Mouse (Mus musculus) thymus, adult 2 months (tissue): ENCODE data around the gene Plekha6. TPM values are rescaled to one million over a fixed set of nuclear protein-coding genes. Genes with fewer than 3 reads are reported as not detected.
A peak's percentile ranks its signal among the peaks of the same experiment; 100 is the strongest.

Experiments used
- DNase-seq: peaks from one replicate; pipeline ENCODE4 v3.0.0; 2021
- H3K27ac ChIP-seq: fragments of 200-500 bp; 2 replicates; pipeline ENCODE4 v1.5.1; 2012; ENCODE audit warnings: low read length, control low read depth; ENCODE audit not compliant: control insufficient read depth, insufficient read depth
- H3K27me3 ChIP-seq: fragments of 200-500 bp; 2 replicates; pipeline ENCODE4 v1.6.1; 2012; ENCODE audit warnings: mild to moderate bottlenecking, low read length, moderate library complexity, mixed read lengths; ENCODE audit not compliant: control insufficient read depth, insufficient read depth
- H3K36me3 ChIP-seq: fragments of 200-500 bp; 2 replicates; pipeline ENCODE4 v1.6.1; 2012; ENCODE audit warnings: mild to moderate bottlenecking, low read length, moderate library complexity; ENCODE audit not compliant: control insufficient read depth, insufficient read depth
- H3K4me1 ChIP-seq: fragments of 200-500 bp; replicated peaks from 2 replicates; pipeline ENCODE4 v1.6.1; 2012; ENCODE audit warnings: low read length; ENCODE audit not compliant: control insufficient read depth, insufficient read depth
- H3K4me3 ChIP-seq: fragments of 200-500 bp; 2 replicates; pipeline ENCODE4 v1.5.1; 2012; ENCODE audit warnings: mild to moderate bottlenecking, low read length, control low read depth, moderate library complexity; ENCODE audit not compliant: control insufficient read depth, insufficient read depth
- CTCF ChIP-seq: fragments of 200-500 bp; IDR thresholded peaks from 2 replicates; pipeline ENCODE4 v1.5.1; 2012; ENCODE audit warnings: mild to moderate bottlenecking, control low read depth, low read length, moderate library complexity, borderline replicate concordance; ENCODE audit not compliant: control insufficient read depth, poor library complexity, insufficient read depth; ENCODE audit errors: extremely low read depth
- POLR2A ChIP-seq: fragments of 200-500 bp; IDR thresholded peaks from 2 replicates; pipeline ENCODE4 v1.6.1; 2012; ENCODE audit warnings: mild to moderate bottlenecking, low read length, control low read depth, moderate library complexity; ENCODE audit not compliant: control insufficient read depth, poor library complexity, insufficient read depth; ENCODE audit errors: extremely low read depth
- WGBS: fragments of 180-500 bp; shearing (Covaris S2); methylation state at CpG from one replicate; pipeline ENCODE4 v1.1.7; 2018; 5-methylcytosine and 5-hydroxymethylcytosine counted together
- polyA plus RNA-seq: library from polyadenylated mRNA; depleted of rRNA; stranded (reverse); fragments of >200 nt; gene quantifications from 2 replicates; pipeline ENCODE4 v1.2.3, GENCODE M21; 2012

Plekha6 gene
- polyA plus RNA-seq, 1 experiment: 9.4 TPM

DNA sequence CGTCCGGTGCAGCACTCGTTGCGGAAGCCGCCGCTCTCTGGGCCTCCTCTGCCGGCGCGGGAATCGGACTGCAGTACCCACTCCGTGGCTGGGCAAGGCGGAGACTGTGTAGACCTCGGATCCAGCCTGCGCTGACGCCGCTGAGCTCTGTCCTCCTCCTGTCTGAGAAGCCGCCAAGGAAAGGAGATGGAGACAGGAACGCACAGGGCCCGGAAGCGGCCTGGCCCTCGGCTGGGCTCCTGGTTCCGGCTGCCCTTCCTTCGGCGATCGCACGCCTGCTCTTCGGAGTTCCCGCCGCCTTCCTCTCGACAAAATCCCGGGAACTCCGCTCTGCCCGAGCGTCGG lies 32.5 kb upstream of the Plekha6 start:
- no peaks in the 10 kb centered on the region for H3K27me3 ChIP-seq
- peak overlapping the region; percentile 67 for H3K27ac ChIP-seq
- DNase-seq: no peak
- under 1% methylated on average over 35 of the region's 35 CpGs for WGBS
- TF ChIP-seq POLR2A: no peak
- no peak for TF ChIP-seq CTCF
- H3K36me3 ChIP-seq: peaks cover 6% of the 10 kb centered on the region
- H3K4me3 ChIP-seq: peak overlapping the region; percentile 72
- peaks cover 3% of the 10 kb centered on the region; the same call in 1 of the 2 replicates for H3K4me1 ChIP-seq

DNA sequence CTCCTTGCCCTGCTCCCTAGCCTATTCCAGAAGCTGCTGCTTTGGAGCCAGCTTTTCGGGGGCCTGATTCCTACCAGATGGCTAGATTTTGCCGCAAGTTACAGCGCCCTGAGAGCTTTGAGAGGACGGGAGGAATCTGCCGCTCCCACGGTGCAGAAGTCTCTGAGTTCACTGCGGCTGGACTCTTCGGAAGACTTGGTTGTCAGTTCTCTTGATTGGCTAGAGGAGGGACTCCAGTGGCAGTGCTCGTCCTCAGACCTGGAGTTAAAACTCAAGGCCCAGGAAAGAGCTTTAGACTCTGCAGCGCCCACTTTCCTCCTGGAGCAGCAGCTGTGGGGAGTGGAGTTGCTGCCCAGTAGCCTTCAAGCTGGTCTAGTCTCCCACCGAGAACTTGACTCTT lies 32.1 kb upstream of the Plekha6 start:
- Histone ChIP-seq H3K4me3 (peak overlapping the region; percentile 72), H3K36me3 (peaks cover 10% of the 10 kb centered on the region), H3K4me1 (peaks cover 3% of the 10 kb centered on the region; the same call in 1 of the 2 replicates), H3K27me3 (no peaks in the 10 kb centered on the region), H3K27ac (peak overlapping the region; percentile 67)
- DNase-seq: peak; percentile 23
- no peak for TF ChIP-seq POLR2A
- no peak for TF ChIP-seq CTCF
- WGBS: under 1% methylated on average over 11 of the region's 11 CpGs

DNA sequence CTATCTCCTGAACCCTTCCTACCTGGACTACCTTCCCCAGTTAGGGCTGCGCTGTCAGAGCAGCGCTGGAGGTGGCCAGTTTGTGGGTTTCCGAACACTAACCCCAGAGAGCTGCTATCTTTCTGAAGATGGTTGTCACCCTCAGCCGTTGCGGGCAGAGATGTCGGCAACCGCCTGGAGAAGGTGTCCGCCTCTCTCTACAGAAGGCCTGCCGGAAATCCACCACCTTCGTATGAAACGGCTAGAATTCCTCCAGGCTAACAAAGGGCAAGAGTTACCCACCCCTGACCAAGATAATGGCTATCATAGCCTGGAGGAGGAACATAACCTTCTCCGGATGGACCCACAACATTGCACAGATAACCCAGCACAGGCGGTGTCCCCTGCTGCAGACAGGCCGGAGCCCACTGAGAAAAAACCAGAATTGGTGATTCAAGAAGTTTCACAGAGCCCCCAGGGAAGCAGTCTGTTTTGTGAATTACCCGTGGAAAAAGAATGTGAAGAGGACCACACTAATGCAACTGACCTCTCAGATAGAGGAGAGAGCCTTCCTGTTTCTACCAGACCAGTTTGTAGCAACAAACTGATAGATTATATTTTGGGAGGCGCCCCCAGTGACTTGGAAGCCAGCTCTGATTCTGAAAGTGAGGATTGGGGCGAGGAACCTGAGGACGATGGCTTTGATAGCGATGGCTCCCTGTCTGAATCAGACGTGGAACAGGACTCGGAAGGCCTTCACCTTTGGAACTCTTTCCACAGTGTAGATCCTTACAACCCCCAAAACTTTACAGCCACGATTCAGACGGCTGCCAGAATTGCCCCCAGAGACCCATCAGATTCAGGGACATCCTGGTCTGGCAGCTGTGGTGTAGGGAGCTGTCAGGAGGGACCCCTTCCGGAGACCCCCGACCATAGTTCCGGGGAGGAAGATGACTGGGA lies 31.4 kb upstream of the Plekha6 start:
- peaks cover 3% of the 10 kb centered on the region; the same call in 1 of the 2 replicates for H3K4me1 ChIP-seq
- peak; percentile 27 for DNase-seq
- H3K36me3 ChIP-seq: peaks cover 17% of the 10 kb centered on the region
- WGBS: under 1% methylated on average over 26 of the region's 26 CpGs
- peak overlapping the region; percentile 67; the same call in 1 of the 2 replicates for H3K27ac ChIP-seq
- no peaks in the 10 kb centered on the region for H3K27me3 ChIP-seq
- TF ChIP-seq POLR2A: no peak
- peak overlapping the region; percentile 72 for H3K4me3 ChIP-seq

DNA sequence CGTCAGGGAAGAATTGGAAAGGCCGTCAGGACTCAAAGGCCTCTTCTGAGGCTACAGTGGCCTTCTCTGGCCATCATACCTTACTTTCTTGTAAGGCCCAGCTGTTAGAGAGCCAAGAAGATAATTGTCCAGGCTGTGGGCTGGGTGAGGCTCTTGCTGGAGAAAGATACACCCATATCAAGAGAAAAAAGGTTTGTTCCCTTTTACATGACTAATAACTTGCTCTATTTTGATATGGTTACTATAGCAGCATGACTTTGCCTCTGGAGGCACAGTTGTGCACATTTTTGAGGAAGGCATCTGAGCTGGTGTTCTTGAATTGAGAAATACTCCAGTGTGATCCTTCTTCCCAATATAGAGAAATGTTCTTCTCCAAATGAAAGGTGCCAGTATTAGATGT lies 30.6 kb upstream of the Plekha6 start:
- Histone ChIP-seq H3K36me3 (peaks cover 25% of the 10 kb centered on the region), H3K4me3 (peak overlapping the region; percentile 72), H3K4me1 (peaks cover 3% of the 10 kb centered on the region; the same call in 1 of the 2 replicates), H3K27me3 (no peaks in the 10 kb centered on the region), H3K27ac (no peak overlapping the region)
- 11% methylated on average over 2 of the region's 2 CpGs for WGBS
- no peak for DNase-seq
- no peak for TF ChIP-seq POLR2A
- no peak for TF ChIP-seq CTCF

DNA sequence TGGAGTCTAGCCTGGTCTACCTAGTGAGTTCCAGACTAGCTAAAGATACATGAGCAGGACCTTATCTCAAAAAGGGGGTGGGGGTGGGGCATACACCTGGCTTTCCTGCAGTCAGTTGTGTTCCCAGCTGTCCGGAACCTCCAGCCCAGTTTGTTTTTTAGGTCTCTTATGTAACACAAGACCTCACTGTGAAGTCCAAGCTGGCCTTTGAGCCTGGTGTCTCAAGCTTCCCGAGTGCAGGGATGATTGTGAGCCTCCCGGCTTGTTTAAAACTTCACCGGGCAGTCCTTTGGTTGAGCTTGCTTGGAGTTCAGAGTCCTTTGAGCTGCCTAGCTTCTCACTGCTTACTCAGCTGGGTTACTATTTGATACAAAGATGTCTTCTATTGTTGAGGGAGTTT lies 29.9 kb upstream of the Plekha6 start:
- Histone ChIP-seq H3K27ac (peak overlapping the region; percentile 26; the same call in 1 of the 2 replicates), H3K4me3 (peak overlapping the region; percentile 62), H3K36me3 (peaks cover 31% of the 10 kb centered on the region), H3K4me1 (peaks cover 3% of the 10 kb centered on the region; the same call in 1 of the 2 replicates), H3K27me3 (no peaks in the 10 kb centered on the region)
- DNase-seq: no peak
- WGBS: 2% methylated on average over 4 of the region's 4 CpGs
- no peak for TF ChIP-seq POLR2A
- no peak for TF ChIP-seq CTCF

DNA sequence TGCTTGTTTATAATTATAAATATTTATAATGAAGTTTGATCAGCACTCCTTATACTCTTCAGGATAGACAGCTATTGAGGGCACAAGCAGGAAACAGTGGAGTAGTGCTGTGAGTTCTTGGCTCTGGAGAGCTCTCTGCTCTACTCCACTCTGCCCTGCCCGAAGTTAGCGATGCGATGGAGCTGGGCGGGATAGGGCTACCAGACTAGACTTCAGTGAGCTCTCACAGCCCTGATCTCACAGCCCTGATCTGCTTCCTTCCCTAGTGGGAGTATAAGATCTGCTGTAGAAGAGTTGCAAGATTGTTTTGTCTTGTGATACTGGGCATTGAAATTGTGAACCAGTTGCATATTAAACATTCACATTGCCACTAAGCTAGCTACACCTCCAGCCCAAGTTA lies 29.1 kb upstream of the Plekha6 start:
- peaks cover 3% of the 10 kb centered on the region; the same call in 1 of the 2 replicates for H3K4me1 ChIP-seq
- peaks cover 39% of the 10 kb centered on the region for H3K36me3 ChIP-seq
- TF ChIP-seq CTCF (no peak), POLR2A (no peak)
- peak; percentile 18 for DNase-seq
- H3K4me3 ChIP-seq: peak overlapping the region; percentile 50
- H3K27me3 ChIP-seq: no peaks in the 10 kb centered on the region
- WGBS: 1% methylated on average over 4 of the region's 4 CpGs
- H3K27ac ChIP-seq: no peak overlapping the region
